Mouse (Mus musculus): ENCODE measurements at regions not wholly inside any gene's neighbourhood (a gene's known extent, or its start where the extent isn't known, plus 50 kb on each side); places are given as distances from the start of the nearest gene placed in this dataset.

- WGBS = 18% methylated on average over 4 of the region's 4 CpGs
- Histone ChIP-seq H3K27ac (ENCODE audit: control insufficient read depth, insufficient read depth, low read depth, low read length, poor library complexity) (no peak overlapping the region), H3K4me1 (ENCODE audit: control insufficient read depth, insufficient read depth, low read length) (no peaks in the 10 kb centered on the region; the same call in 1 of the 2 replicates), H3K4me3 (replicated peaks; ENCODE audit: control insufficient read depth, low read depth, low read length) (no peak overlapping the region)
- no peak for TF ChIP-seq CTCF (IDR thresholded peaks at IDR 0.05; ENCODE audit: control insufficient read depth, insufficient read depth, low read length)
Measured at GRCm38 (mm10) chr3:9349822-9350221, 260.1 kb downstream of the Zfp704 start.

DNA sequence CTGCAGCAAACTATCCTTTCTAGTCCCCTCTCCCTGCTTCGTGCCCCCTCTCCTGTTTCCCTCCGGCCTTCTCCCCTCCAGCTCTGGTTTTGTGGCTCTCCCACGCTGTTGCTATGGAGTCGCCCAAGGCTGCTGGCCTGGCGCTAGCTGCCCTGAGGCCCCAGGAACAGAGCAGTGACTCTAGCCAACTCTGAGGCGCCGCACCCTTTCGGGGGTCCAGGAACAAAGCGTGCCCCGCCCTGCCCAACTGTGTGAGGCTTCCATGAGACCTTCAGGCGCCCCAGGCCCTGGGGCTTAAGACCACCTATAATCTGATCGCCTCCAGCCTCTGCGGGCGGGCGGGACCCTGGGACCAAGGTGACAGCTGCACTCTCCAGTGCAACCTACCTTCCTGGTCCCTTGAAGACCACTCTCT, 262.4 kb downstream of the Zfp704 start:
- H3K4me1 ChIP-seq (ENCODE audit: control insufficient read depth, insufficient read depth, low read length) = no peaks in the 10 kb centered on the region; the same call in 1 of the 2 replicates
- no peak overlapping the region for H3K27ac ChIP-seq (ENCODE audit: control insufficient read depth, insufficient read depth, low read depth, low read length, poor library complexity)
- 30% methylated on average over 15 of the region's 15 CpGs for WGBS
- TF ChIP-seq CTCF (IDR thresholded peaks at IDR 0.05; ENCODE audit: control insufficient read depth, insufficient read depth, low read length) = no peak
- TF ChIP-seq POLR2A (IDR thresholded peaks at IDR 0.05; ENCODE audit: borderline replicate concordance, control insufficient read depth, low read depth, low read length) = no peak
- H3K4me3 ChIP-seq (replicated peaks; ENCODE audit: control insufficient read depth, low read depth, low read length) = no peak overlapping the region

DNA sequence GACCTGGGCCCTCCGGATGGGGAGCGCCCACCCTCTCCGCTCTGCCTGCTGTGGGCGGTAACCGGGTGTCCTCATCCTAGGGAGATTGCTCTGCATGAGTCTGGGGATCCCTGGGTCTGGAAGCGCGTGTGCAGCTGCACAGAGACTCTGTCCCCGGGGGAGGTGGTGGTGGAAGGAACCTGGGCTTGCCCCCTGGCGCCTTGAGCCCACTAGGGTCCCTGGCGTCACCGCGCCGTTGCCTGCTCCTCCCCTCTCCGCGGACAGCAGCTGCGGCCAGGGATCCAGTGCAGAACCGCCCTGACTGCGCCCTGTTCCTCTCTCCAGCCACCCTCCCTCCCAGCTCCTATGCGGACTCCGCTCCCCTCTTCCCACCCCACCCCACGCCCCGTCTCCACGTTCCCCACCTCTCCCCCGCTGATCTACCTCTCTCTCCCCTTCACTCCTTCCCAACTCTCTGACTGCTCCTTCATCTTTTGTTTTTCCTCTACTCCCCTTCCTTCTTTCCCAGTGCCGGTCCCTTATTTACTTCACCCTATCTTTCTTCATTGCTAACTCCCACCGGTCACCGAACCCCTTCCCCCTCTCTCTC, 262.9 kb downstream of the Zfp704 start:
- TF ChIP-seq CTCF (IDR thresholded peaks at IDR 0.05; ENCODE audit: control insufficient read depth, insufficient read depth, low read length) (no peak), POLR2A (IDR thresholded peaks at IDR 0.05; ENCODE audit: borderline replicate concordance, control insufficient read depth, low read depth, low read length) (no peak)
- no peak overlapping the region for H3K4me3 ChIP-seq (replicated peaks; ENCODE audit: control insufficient read depth, low read depth, low read length)
- no peak overlapping the region; the same call in 1 of the 2 replicates for H3K27ac ChIP-seq (ENCODE audit: control insufficient read depth, insufficient read depth, low read depth, low read length, poor library complexity)
- 3% methylated on average over 26 of the region's 27 CpGs for WGBS
- H3K4me1 ChIP-seq (ENCODE audit: control insufficient read depth, insufficient read depth, low read length) = no peaks in the 10 kb centered on the region; the same call in 1 of the 2 replicates

- Histone ChIP-seq H3K27ac (ENCODE audit: control insufficient read depth, insufficient read depth, low read depth, low read length, poor library complexity) (no peak overlapping the region), H3K4me3 (replicated peaks; ENCODE audit: control insufficient read depth, low read depth, low read length) (no peak overlapping the region), H3K4me1 (ENCODE audit: control insufficient read depth, insufficient read depth, low read length) (no peaks in the 10 kb centered on the region; the same call in 1 of the 2 replicates)
- TF ChIP-seq CTCF (IDR thresholded peaks at IDR 0.05; ENCODE audit: control insufficient read depth, insufficient read depth, low read length) (no peak), POLR2A (IDR thresholded peaks at IDR 0.05; ENCODE audit: borderline replicate concordance, control insufficient read depth, low read depth, low read length) (no peak)
- 13% methylated on average over 13 of the region's 13 CpGs for WGBS
Measured at GRCm38 (mm10) chr3:9346356-9346755, 263.5 kb downstream of the Zfp704 start.

DNA sequence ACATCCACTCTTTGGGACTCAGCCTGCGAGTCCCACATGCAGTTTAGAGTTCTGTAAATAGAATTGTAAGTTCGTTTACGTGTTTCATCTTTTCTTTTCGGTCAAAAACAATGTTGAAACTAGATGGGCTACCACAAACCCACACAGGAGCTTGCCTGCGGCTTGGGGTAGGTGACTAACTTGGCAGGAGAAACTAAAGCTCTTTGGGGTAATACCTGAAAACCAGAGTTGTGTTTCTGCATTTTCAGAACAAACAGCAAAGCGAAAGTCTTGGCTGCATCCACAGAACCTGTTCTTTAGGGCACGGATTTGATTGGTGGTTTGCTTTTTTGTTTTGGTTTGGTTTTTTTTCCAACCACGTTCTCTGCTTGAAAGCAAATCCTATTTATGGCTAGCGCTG, 264.0 kb downstream of the Zfp704 start:
- WGBS = 22% methylated on average over 9 of the region's 9 CpGs
- TF ChIP-seq POLR2A (IDR thresholded peaks at IDR 0.05; ENCODE audit: borderline replicate concordance, control insufficient read depth, low read depth, low read length) (no peak), CTCF (IDR thresholded peaks at IDR 0.05; ENCODE audit: control insufficient read depth, insufficient read depth, low read length) (no peak)
- no peaks in the 10 kb centered on the region; the same call in 1 of the 2 replicates for H3K4me1 ChIP-seq (ENCODE audit: control insufficient read depth, insufficient read depth, low read length)
- H3K4me3 ChIP-seq (replicated peaks; ENCODE audit: control insufficient read depth, low read depth, low read length) = no peak overlapping the region
- no peak overlapping the region for H3K27ac ChIP-seq (ENCODE audit: control insufficient read depth, insufficient read depth, low read depth, low read length, poor library complexity)

DNA sequence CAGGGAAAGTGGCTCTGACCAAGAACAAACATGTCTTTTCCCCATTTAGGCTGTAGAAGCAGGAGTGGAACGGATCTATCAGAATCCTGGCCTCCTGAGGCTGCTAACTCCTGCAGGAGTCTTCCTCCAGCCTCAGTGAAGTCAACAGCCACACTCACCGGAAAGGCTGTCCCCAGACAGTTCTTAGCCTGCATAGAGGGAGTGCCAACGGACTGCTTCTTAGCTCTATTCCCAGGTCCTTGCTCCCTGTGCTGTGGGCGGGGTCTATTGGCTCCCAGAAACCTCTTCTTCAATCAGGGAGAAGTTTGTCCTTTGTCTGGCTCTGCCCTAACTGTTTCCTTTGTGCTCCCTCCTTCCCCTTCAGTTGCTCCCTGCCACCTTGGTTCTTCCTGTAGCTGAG, 266.3 kb downstream of the Zfp704 start:
- H3K4me1 ChIP-seq (ENCODE audit: control insufficient read depth, insufficient read depth, low read length) = no peaks in the 10 kb centered on the region
- WGBS = 45% methylated on average over 4 of the region's 4 CpGs
- no peak for TF ChIP-seq POLR2A (IDR thresholded peaks at IDR 0.05; ENCODE audit: borderline replicate concordance, control insufficient read depth, low read depth, low read length)
- TF ChIP-seq CTCF (IDR thresholded peaks at IDR 0.05; ENCODE audit: control insufficient read depth, insufficient read depth, low read length) = no peak
- no peak overlapping the region for H3K27ac ChIP-seq (ENCODE audit: control insufficient read depth, insufficient read depth, low read depth, low read length, poor library complexity)
- no peak overlapping the region for H3K4me3 ChIP-seq (replicated peaks; ENCODE audit: control insufficient read depth, low read depth, low read length)

GRCm38 (mm10) chr3:9342167-9342566, 267.7 kb downstream of the Zfp704 start:
- TF ChIP-seq POLR2A (IDR thresholded peaks at IDR 0.05; ENCODE audit: borderline replicate concordance, control insufficient read depth, low read depth, low read length) (no peak), CTCF (IDR thresholded peaks at IDR 0.05; ENCODE audit: control insufficient read depth, insufficient read depth, low read length) (no peak)
- WGBS = 72% methylated on average over 3 of the region's 3 CpGs
- H3K4me1 ChIP-seq (ENCODE audit: control insufficient read depth, insufficient read depth, low read length) = no peaks in the 10 kb centered on the region
- no peak overlapping the region for H3K4me3 ChIP-seq (replicated peaks; ENCODE audit: control insufficient read depth, low read depth, low read length)
- H3K27ac ChIP-seq (ENCODE audit: control insufficient read depth, insufficient read depth, low read depth, low read length, poor library complexity) = no peak overlapping the region

DNA sequence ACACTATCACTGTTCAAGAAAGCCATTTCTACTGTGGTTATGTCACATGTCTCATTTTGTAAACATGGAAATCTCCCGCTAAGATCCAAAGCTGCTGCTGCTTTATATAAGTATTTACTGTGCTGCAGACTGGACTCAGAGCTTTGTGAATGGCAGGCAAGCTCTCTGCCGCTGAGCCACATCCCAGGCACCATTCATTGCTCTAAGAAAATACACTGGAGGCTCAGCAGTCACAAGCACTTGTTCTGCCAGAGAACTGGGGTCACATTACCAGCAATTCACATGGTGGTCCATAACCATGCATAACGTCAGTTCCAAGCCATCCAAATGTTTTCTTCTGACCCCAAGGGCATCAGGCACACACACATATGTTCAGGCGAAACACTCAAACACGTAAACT, 268.2 kb downstream of the Zfp704 start:
- Histone ChIP-seq H3K27ac (ENCODE audit: control insufficient read depth, insufficient read depth, low read depth, low read length, poor library complexity) (no peak overlapping the region), H3K4me3 (replicated peaks; ENCODE audit: control insufficient read depth, low read depth, low read length) (no peak overlapping the region), H3K4me1 (ENCODE audit: control insufficient read depth, insufficient read depth, low read length) (no peaks in the 10 kb centered on the region)
- 68% methylated on average over 5 of the region's 5 CpGs for WGBS
- TF ChIP-seq CTCF (IDR thresholded peaks at IDR 0.05; ENCODE audit: control insufficient read depth, insufficient read depth, low read length) (no peak), POLR2A (IDR thresholded peaks at IDR 0.05; ENCODE audit: borderline replicate concordance, control insufficient read depth, low read depth, low read length) (no peak)

DNA sequence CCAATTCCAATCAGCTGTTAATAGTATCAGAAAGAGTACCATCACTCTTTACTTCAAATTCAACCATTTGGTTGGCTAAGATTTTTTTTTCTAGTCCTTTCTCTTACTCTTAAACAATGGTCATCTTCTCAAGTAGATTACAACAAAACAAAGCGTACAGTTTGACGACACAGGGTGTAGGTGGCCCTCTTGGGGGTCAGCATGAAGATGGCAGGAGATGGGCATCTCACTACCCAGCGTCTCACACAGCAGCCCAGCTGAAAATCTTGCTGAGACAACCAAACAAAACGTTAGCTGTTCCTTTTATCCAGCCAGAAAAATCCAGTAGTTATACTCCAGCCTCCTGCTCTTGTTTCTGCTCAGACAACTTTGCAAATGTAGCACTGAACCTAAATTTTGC, 268.6 kb downstream of the Zfp704 start:
- H3K4me3 ChIP-seq (replicated peaks; ENCODE audit: control insufficient read depth, low read depth, low read length) = no peak overlapping the region
- H3K4me1 ChIP-seq (ENCODE audit: control insufficient read depth, insufficient read depth, low read length) = no peaks in the 10 kb centered on the region
- no peak overlapping the region for H3K27ac ChIP-seq (ENCODE audit: control insufficient read depth, insufficient read depth, low read depth, low read length, poor library complexity)
- WGBS = 61% methylated on average over 4 of the region's 4 CpGs
- TF ChIP-seq POLR2A (IDR thresholded peaks at IDR 0.05; ENCODE audit: borderline replicate concordance, control insufficient read depth, low read depth, low read length) = no peak
- no peak for TF ChIP-seq CTCF (IDR thresholded peaks at IDR 0.05; ENCODE audit: control insufficient read depth, insufficient read depth, low read length)

All from bone marrow, adult 2 months (tissue).